Mouse (Mus musculus) olfactory bulb, adult 2 months (tissue): Measurements from ENCODE around the gene Xrcc6.

Source experiments
- CTCF ChIP-seq: fragments of 200-500 bp; IDR thresholded peaks from 2 replicates; pipeline ENCODE4 v1.5.1; 2012; ENCODE audit warnings: low read depth, mild to moderate bottlenecking, low read length, moderate library complexity; ENCODE audit not compliant: insufficient read depth
- POLR2A ChIP-seq: fragments of 200-500 bp; IDR thresholded peaks from 2 replicates; pipeline ENCODE4 v1.6.1; 2012; ENCODE audit warnings: mild to moderate bottlenecking, low read depth, low read length, moderate library complexity; ENCODE audit not compliant: insufficient read depth

GRCm38 (mm10) chr15:82035904-82036689 lies 48.5 kb downstream of the Xrcc6 start:
- TF ChIP-seq CTCF (no peak), POLR2A (no peak)
